Mouse (Mus musculus): Measurements from ENCODE around the gene Cpeb2.

DNA sequence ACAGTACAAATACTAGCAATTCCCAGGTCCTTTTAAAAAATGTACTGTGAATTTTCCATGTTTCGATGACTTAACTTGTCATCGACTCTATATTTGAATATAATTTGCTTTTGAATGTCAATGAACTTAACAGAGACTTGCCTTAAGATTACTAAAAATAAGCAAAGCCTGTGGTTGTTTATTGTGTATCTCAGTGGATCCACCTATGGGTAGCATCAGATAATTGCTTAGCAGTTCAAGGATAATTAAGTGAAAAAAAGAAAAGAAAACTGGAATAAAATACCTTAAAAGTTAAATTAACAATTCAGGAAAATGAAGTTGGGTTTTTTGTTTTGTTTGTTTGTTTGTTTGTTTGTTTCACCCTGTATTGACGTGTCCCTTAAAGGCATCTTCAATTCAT, 3.5 kb downstream of the Cpeb2 start:
- no peak for TF ChIP-seq CTCF (IDR thresholded peaks at IDR 0.05; ENCODE audit: control insufficient read depth, insufficient read depth, low read length)
- no peak for TF ChIP-seq POLR2A (IDR thresholded peaks at IDR 0.05; ENCODE audit: borderline replicate concordance, control insufficient read depth, low read depth, low read length)
